Mouse (Mus musculus) macrophage (primary cell): ENCODE data around the gene Prkaa2. TPM values are rescaled to one million over a fixed set of nuclear protein-coding genes. Genes with fewer than 3 reads are reported as not detected.

Experiments used
- H3K27ac ChIP-seq: fragments of 350-480 bp; formaldehyde crosslinking; 2 replicates; pipeline ENCODE4 v1.9.0; 2021
- H3K36me3 ChIP-seq: fragments of 350-480 bp; formaldehyde crosslinking; 2 replicates; pipeline ENCODE4 v1.9.0; 2021; ENCODE audit errors: inconsistent target
- H3K4me3 ChIP-seq: fragments of 350-480 bp; formaldehyde crosslinking; 2 replicates; pipeline ENCODE4 v1.9.0; 2021; ENCODE audit errors: inconsistent target
- H3K79me2 ChIP-seq: fragments of 350-480 bp; formaldehyde crosslinking; 2 replicates; pipeline ENCODE4 v1.9.0; 2021; ENCODE audit errors: inconsistent target
- WGBS: methylation state at CpG from one replicate; pipeline ENCODE4 v1.1.7; 2026; ENCODE audit warnings: inconsistent platforms; ENCODE audit not compliant: missing documents; 5-methylcytosine and 5-hydroxymethylcytosine counted together
- polyA plus RNA-seq: library from polyadenylated mRNA; stranded (reverse); fragments of 250-400 nt; gene quantifications from 3 replicates; pipeline ENCODE4 v1.2.4, GENCODE M21; 2018; ENCODE audit warnings: inconsistent platforms
- total RNA-seq, 78 experiments: library from RNA; depleted of rRNA; stranded (reverse); fragments of 250-400 nt; gene quantifications; 1 replicate in 9 of 78; 2 replicates in 24 of 78; 3 replicates in 43 of 78; 4 replicates in 2 of 78; pipeline ENCODE4 v1.2.4; 2018; ENCODE audit warnings: inconsistent platforms in 56 of 78

Gene Prkaa2
- total RNA-seq (2018; cell fraction: chromatin; rRNA removed): 1 to 10 TPM in 1 of 26 experiments, under 1 TPM in 20, not detected in 5; 0.07 to 1.0 (median 0.17) TPM
- under 1 TPM; 0.07 to 0.26 (median 0.15) TPM for total RNA-seq (2018; cell fraction: cytosol; rRNA removed)
- total RNA-seq (2018; cell fraction: nucleus; rRNA removed): 1 to 10 TPM in 1 of 26 experiments, under 1 TPM in 24, not detected in 1; 0.08 to 1.2 (median 0.28) TPM
- polyA plus RNA-seq: 0.08 to 0.25 TPM (median 0.13 TPM) in 3 replicates

DNA sequence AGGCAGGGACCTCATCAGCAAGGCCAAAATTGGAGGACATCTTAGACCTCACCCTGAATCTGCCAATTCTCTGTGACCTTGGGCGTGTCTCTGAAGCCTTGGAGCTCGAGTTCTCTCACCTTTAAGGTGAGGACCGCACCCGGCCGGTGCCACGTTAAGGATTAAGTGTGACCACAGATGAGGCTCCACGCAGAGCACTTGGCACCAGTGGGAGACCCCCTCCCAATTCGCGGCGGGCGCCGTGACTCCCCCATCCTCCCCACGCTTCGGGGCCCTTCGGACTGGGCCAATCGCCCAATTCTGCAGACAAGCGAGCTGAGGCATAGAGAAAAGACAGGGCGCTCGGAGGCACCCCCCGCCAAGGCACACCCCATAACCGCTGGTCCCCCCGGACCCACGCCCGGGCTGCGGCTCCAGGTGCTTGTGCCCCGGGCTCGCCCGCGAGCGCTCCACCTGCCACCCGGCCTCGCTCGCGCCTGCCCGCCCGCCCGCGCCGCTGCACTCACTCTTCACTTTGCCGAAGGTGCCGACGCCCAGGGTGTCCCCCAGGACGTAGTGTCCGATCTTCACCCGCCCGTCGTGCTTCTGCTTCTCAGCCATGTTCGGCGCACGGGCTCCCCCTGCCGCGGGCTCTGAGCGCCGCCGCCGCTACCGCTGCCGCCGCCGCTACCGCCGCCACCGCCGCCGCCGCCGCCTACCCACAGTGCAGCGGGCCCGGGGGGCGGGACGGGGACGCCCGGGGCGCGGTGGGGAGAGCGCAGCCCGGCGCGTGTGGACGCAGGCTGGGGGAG, at the start of gene Prkaa2:
Prkaa2 (minus strand) TSS at position 692 of the 791 bp plus-strand sequence.
- peak within 1 kb of the TSS; percentile 24 for H3K4me3 ChIP-seq
- H3K79me2 ChIP-seq: no peaks in the 10 kb centered on the region
- no peaks in the 10 kb centered on the region for H3K36me3 ChIP-seq
- 2% methylated on average over 56 of the region's 80 CpGs for WGBS
- H3K27ac ChIP-seq: no peak within 1 kb of the TSS

DNA sequence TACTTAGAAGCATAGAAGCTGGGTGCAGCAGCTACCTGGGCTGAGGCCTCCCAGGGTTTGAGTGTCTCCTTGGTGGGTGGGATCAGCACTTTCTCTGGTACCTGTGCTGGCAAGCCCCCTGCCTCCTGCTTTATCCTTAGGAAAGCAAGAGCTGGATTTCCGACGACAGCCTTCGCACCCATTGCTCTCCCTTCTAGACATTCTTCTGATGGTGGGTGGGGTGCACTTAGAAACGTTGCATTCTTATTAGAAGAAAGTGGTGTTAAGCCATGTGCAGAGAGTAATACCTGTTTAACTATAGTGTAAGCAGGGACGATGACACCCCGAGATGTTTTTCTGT, 49.8 kb upstream of the Prkaa2 start:
- WGBS: 91% methylated on average over 6 of the region's 6 CpGs
- no peak overlapping the region for H3K4me3 ChIP-seq
- H3K27ac ChIP-seq: no peak overlapping the region
- no peaks in the 10 kb centered on the region for H3K36me3 ChIP-seq
- H3K79me2 ChIP-seq: no peaks in the 10 kb centered on the region

- no peaks in the 10 kb centered on the region for H3K79me2 ChIP-seq
- H3K4me3 ChIP-seq: peak overlapping the region; percentile 23; the same call in 1 of the 2 replicates
- H3K27ac ChIP-seq: no peak overlapping the region
- H3K36me3 ChIP-seq: no peaks in the 10 kb centered on the region
- 57% methylated on average over 17 of the region's 18 CpGs for WGBS
Observed at GRCm38 (mm10) chr4:105158651-105159530, 49.2 kb upstream of the Prkaa2 start.

DNA sequence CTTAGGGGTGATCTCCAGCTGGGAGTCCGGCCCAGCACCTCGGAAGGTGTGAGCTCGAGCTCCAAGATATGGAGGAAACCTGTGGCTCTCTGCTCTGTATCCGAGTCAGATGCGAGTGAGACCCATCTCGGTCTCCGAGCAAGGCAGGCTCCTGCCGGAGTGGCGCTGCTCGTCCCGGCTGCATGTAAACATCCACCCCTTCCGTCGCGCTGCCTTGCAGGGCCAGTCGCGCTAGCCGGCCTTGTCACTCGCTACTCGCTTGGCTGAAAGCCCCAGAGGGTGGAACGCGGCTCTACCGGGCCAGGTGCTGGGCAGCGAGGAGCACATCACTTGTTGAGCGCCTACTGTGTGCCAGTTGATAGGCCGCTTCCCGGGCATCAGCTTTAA, 48.5 kb upstream of the Prkaa2 start:
- Histone ChIP-seq H3K36me3 (no peaks in the 10 kb centered on the region), H3K79me2 (no peaks in the 10 kb centered on the region), H3K27ac (no peak overlapping the region), H3K4me3 (peak overlapping the region; percentile 23)
- WGBS: 1% methylated on average over 26 of the region's 26 CpGs

GRCm38 (mm10) chr4:105157276-105158168, 47.8 kb upstream of the Prkaa2 start, which contains the start of gene Plpp3:
Gene Plpp3 (plus strand): TSS chr4:105157347.
- no peak within 1 kb of the TSS for H3K27ac ChIP-seq
- peak within 1 kb of the TSS; percentile 30 for H3K4me3 ChIP-seq
- H3K36me3 ChIP-seq: no peaks in the 10 kb centered on the region
- WGBS: under 1% methylated on average over 77 of the region's 77 CpGs
- H3K79me2 ChIP-seq: no peaks in the 10 kb centered on the region

DNA sequence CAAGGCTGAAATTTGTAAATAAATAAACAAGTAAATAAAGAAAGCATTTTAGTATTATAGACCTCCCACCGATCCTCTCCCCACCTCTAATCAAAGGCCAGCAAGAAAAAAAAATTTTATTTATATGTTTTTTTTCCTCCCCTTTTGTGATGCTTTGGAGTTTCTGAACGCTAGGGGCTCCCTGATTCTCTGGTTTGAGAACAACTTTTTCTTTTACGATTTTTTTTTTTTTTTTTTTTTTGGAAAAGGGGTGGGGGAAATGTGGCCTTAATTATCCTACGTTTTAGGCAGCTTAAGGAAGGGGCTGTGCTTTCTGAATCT, 47.2 kb upstream of the Prkaa2 start:
- Histone ChIP-seq H3K36me3 (no peaks in the 10 kb centered on the region), H3K79me2 (no peaks in the 10 kb centered on the region), H3K27ac (no peak overlapping the region), H3K4me3 (peak overlapping the region; percentile 30)
- WGBS: 0% methylated on average over 3 of the region's 4 CpGs

- no peaks in the 10 kb centered on the region for H3K36me3 ChIP-seq
- 78% methylated on average over 6 of the region's 7 CpGs for WGBS
Observed at GRCm38 (mm10) chr4:105156281-105156680, 46.6 kb upstream of the Prkaa2 start.

DNA sequence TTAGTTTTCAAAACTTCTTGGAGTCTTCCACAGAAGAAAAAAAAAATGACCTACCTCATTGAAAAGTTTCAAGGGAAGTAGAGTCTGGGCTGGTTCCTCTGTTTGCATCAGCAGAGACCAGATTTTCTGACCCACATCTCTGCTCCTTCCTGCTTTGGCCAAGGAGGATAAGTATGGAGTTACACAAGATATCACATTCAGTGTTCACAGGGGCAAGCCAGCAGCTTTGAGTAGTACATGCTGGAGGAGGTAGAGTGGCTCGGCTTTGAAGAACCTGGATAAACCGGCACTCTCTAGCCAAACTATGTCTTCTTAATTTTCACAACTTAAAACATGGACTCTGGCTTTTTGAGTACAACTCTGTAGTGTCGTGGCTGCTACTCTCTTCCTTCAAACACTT, 43.5 kb upstream of the Prkaa2 start:
- no peak overlapping the region for H3K4me3 ChIP-seq
- WGBS: 89% methylated on average over 2 of the region's 3 CpGs
- H3K27ac ChIP-seq: no peak overlapping the region
- no peaks in the 10 kb centered on the region for H3K79me2 ChIP-seq
- H3K36me3 ChIP-seq: no peaks in the 10 kb centered on the region

More at GRCm38 (mm10) chr4:105156281-105156680, 46.6 kb upstream of the Prkaa2 start:
- Histone ChIP-seq H3K4me3 (no peak overlapping the region), H3K27ac (no peak overlapping the region), H3K79me2 (no peaks in the 10 kb centered on the region)

DNA sequence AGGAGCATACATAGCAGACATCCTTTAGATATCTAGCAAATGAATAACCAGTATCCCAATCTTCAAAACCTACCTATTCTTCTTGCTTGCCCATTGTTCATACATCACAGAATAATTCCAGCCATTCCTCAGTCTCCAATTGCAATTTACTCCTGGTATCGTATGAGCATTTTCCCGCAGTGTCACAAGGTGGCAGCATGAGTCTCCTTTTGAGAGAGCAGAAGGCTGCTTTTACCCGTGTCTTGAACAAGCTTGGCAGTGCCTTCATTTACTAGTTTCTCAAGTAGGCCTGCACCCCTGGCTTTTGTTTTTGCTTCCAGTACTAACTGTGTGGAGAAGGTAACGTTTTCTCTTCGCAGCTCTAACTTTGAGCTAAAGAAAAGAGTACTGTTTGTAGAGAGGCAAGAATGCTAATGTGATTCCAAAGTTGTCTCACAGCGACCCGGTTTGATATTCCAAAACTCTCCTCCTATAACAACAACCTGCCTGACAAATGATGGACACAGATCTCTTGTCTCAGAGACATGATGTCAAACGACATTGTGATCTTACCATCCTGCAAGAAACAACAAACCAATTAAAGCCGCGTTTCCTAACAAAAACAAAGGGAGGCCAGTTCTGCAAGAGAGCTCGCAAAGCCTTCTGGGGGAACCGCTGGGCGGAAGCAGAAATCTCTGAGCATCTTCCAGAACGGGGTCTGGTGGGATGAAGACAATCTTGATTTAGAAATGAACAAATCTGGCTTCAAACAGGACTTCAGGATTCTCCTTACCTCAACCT, 42.4 kb upstream of the Prkaa2 start:
- no peak overlapping the region for H3K27ac ChIP-seq
- H3K36me3 ChIP-seq: no peaks in the 10 kb centered on the region
- H3K4me3 ChIP-seq: no peak overlapping the region
- H3K79me2 ChIP-seq: no peaks in the 10 kb centered on the region
- 52% methylated on average over 14 of the region's 14 CpGs for WGBS

DNA sequence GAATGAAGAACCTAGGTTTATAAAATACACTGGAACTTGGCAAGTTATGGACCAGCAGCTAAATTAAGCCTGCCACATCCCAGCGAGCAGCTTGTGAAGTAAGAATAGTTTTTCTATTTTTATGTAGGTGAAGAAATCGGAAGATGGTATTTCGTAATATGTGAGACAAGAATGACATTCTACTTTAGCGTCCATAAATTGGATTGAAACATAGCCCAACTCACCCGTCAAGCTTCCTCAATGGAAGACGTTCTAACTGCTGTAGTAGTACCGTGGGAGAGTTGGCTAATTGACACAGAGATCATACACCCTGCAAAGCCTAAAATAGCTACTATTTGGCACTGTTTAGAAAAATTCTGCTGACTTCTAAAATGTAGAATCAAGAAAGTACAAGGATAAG, 39.8 kb upstream of the Prkaa2 start:
- H3K36me3 ChIP-seq: no peaks in the 10 kb centered on the region
- H3K4me3 ChIP-seq: no peak overlapping the region
- WGBS: 3% methylated on average over 7 of the region's 7 CpGs

GRCm38 (mm10) chr4:105133350-105134050, 23.8 kb upstream of the Prkaa2 start:
- WGBS: 92% methylated on average over 4 of the region's 4 CpGs

More for the DNA sequence above, 39.8 kb upstream of the Prkaa2 start:
- H3K79me2 ChIP-seq: no peaks in the 10 kb centered on the region
- H3K27ac ChIP-seq: no peak overlapping the region

DNA sequence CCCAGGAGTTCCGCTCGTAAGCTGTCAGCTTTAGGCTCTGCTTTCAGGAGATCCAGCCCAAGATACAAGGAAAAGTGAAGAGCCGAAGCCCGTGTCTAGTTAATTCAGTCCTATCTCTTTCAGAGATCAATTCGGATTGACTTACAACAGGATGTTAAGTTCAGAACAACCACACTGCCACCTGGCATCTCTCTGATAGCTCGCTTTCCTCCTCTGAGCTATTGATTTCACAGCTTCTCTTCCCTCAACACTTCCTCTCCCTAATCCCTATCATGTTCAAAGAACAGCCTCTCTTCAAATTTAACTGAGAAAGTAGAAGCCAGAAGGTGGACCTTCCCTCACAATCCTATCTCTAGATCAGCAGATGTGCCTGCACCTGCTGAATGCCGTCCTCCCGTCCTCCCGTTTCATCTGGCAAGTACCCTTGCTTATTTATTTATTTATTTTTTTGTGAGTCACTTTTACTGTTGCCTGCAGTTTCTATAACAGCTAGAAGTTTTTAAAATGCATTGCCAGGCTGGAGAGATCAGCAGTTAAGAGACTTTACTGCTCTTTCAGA, 22.1 kb upstream of the Prkaa2 start:
- Histone ChIP-seq H3K36me3 (no peaks in the 10 kb centered on the region), H3K79me2 (no peaks in the 10 kb centered on the region), H3K27ac (no peak overlapping the region), H3K4me3 (no peak overlapping the region)
- 81% methylated on average over 9 of the region's 9 CpGs for WGBS

More at GRCm38 (mm10) chr4:105133350-105134050, 23.8 kb upstream of the Prkaa2 start:
- H3K4me3 ChIP-seq: no peak overlapping the region
- H3K36me3 ChIP-seq: no peaks in the 10 kb centered on the region
- H3K79me2 ChIP-seq: no peaks in the 10 kb centered on the region
- H3K27ac ChIP-seq: no peak overlapping the region

DNA sequence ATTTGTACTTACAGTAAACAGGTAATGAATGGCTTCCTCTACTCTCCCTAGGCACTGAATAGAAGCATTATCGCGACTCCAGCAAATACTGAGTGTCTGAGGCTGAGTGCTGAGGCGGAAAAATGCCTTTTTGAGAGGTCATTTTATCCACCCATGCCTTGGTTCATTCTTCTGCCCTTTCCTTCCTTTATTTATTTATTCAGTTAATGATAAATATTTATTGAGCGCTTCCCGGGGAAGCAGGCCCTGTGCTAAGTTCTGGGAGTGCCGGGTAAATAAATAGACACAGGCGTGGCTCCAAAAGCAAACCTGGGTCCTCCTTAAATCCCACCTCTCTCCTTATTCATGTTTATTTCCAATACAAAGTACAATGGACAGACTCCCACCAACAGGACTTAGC, 19.5 kb upstream of the Prkaa2 start:
- no peaks in the 10 kb centered on the region for H3K36me3 ChIP-seq
- H3K4me3 ChIP-seq: no peak overlapping the region
- H3K79me2 ChIP-seq: no peaks in the 10 kb centered on the region
- no peak overlapping the region for H3K27ac ChIP-seq
- 83% methylated on average over 6 of the region's 7 CpGs for WGBS
